Mouse (Mus musculus): Measurements from ENCODE around the gene Adgrg5. TPM values are rescaled to one million over a fixed set of nuclear protein-coding genes. Genes with fewer than 3 reads are reported as not detected.
A peak's percentile ranks its signal among the peaks of the same experiment; 100 is the strongest.

The Adgrg5 gene
- polyA plus RNA-seq, 1 experiment: not detected

- H3ac ChIP-seq (ENCODE audit: control insufficient read depth, insufficient read length): no peak overlapping the region
- no peak overlapping the region for H3K4me3 ChIP-seq
- TF ChIP-seq USF1 (IDR thresholded peaks at IDR 0.05; ENCODE audit: low read depth) (no peak), POLR2A (IDR thresholded peaks at IDR 0.05; ENCODE audit: insufficient read length, low read depth) (no peak), TCF3 (IDR thresholded peaks at IDR 0.05; ENCODE audit: insufficient read length, low read depth) (no peak), CEBPB (IDR thresholded peaks at IDR 0.05; ENCODE audit: insufficient read depth, poor library complexity, severe bottlenecking) (no peak), MYOG (IDR thresholded peaks at IDR 0.05; ENCODE audit: control insufficient read depth in 1 of 3, insufficient read depth in 1 of 3, insufficient read length in 2 of 3, low read depth in 2 of 3) (no peak), MYOD1 (IDR thresholded peaks at IDR 0.05; ENCODE audit: control insufficient read depth in 1 of 3, insufficient read length in 2 of 3, low read depth in 2 of 3) (no peak), POLR2AphosphoS2 (IDR thresholded peaks at IDR 0.05; ENCODE audit: insufficient read length, low read depth) (no peak), SRF (IDR thresholded peaks at IDR 0.05; ENCODE audit: control insufficient read depth, insufficient read length, low read depth) (no peak)
- H3K27me3 ChIP-seq (ENCODE audit: control insufficient read depth, insufficient read depth, insufficient read length): no peaks in the 10 kb centered on the region
- H3K36me3 ChIP-seq (ENCODE audit: control insufficient read depth, insufficient read depth): peaks cover 9% of the 10 kb centered on the region
- peaks cover 17% of the 10 kb centered on the region for H3K79me2 ChIP-seq (ENCODE audit: control insufficient read depth, insufficient read depth)
- H3K4me2 ChIP-seq (ENCODE audit: low read depth): peak overlapping the region; percentile 53
Measured at GRCm38 (mm10) chr8:94914256-94914655, 9.2 kb upstream of the Adgrg5 start.

GRCm38 (mm10) chr8:94914701-94915101, 8.8 kb upstream of the Adgrg5 start:
- Histone ChIP-seq H3K36me3 (ENCODE audit: control insufficient read depth, insufficient read depth) (peaks cover 6% of the 10 kb centered on the region), H3ac (ENCODE audit: control insufficient read depth, insufficient read length) (no peak overlapping the region), H3K79me2 (ENCODE audit: control insufficient read depth, insufficient read depth) (peaks cover 17% of the 10 kb centered on the region), H3K27me3 (ENCODE audit: control insufficient read depth, insufficient read depth, insufficient read length) (no peaks in the 10 kb centered on the region), H3K4me3 (no peak overlapping the region), H3K4me2 (ENCODE audit: low read depth) (peak overlapping the region; percentile 53)
- TF ChIP-seq TCF12 (IDR thresholded peaks at IDR 0.05; ENCODE audit: insufficient read depth, poor library complexity, severe bottlenecking): no peak
- TF ChIP-seq POLR2A (IDR thresholded peaks at IDR 0.05; ENCODE audit: insufficient read length, low read depth): no peak
- no peak for TF ChIP-seq CEBPB (IDR thresholded peaks at IDR 0.05; ENCODE audit: insufficient read depth, poor library complexity, severe bottlenecking)

- Histone ChIP-seq H3K4me2 (ENCODE audit: low read depth) (peak overlapping the region; percentile 81), H3K79me2 (ENCODE audit: control insufficient read depth, insufficient read depth) (peaks cover 17% of the 10 kb centered on the region), H3K4me3 (peak overlapping the region; percentile 44), H3K27me3 (ENCODE audit: control insufficient read depth, insufficient read depth, insufficient read length) (no peaks in the 10 kb centered on the region), H3ac (ENCODE audit: control insufficient read depth, insufficient read length) (peak overlapping the region; percentile 7), H3K36me3 (ENCODE audit: control insufficient read depth, insufficient read depth) (peaks cover 6% of the 10 kb centered on the region)
- TF ChIP-seq CEBPB (IDR thresholded peaks at IDR 0.05; ENCODE audit: insufficient read depth, poor library complexity, severe bottlenecking): no peak
- TF ChIP-seq E2F4 (IDR thresholded peaks at IDR 0.05; ENCODE audit: insufficient read depth): no peak
- no peak for TF ChIP-seq USF1 (IDR thresholded peaks at IDR 0.05; ENCODE audit: low read depth)
- no peak for TF ChIP-seq MYOD1 (IDR thresholded peaks at IDR 0.05; ENCODE audit: control insufficient read depth in 1 of 3, insufficient read length in 2 of 3, low read depth in 2 of 3)
- TF ChIP-seq POLR2A (IDR thresholded peaks at IDR 0.05; ENCODE audit: insufficient read length, low read depth): no peak
- no peak for TF ChIP-seq TCF3 (IDR thresholded peaks at IDR 0.05; ENCODE audit: insufficient read length, low read depth)
- no peak for TF ChIP-seq MAX (IDR thresholded peaks at IDR 0.05; ENCODE audit: low read depth)
- TF ChIP-seq SRF (IDR thresholded peaks at IDR 0.05; ENCODE audit: control insufficient read depth, insufficient read length, low read depth): no peak
- no peak for TF ChIP-seq TCF12 (IDR thresholded peaks at IDR 0.05; ENCODE audit: insufficient read depth, poor library complexity, severe bottlenecking)
- no peak for TF ChIP-seq REST (IDR thresholded peaks at IDR 0.05; ENCODE audit: insufficient read depth, insufficient read length)
- no peak for TF ChIP-seq MYOG (IDR thresholded peaks at IDR 0.05; ENCODE audit: control insufficient read depth in 1 of 3, insufficient read depth in 1 of 3, insufficient read length in 2 of 3, low read depth in 2 of 3)
- TF ChIP-seq POLR2AphosphoS2 (IDR thresholded peaks at IDR 0.05; ENCODE audit: insufficient read length, low read depth): no peak
Measured at GRCm38 (mm10) chr8:94916311-94916959, 7.1 kb upstream of the Adgrg5 start.

- Histone ChIP-seq H3K36me3 (ENCODE audit: control insufficient read depth, insufficient read depth) (peaks cover 6% of the 10 kb centered on the region), H3K4me2 (ENCODE audit: low read depth) (peak overlapping the region; percentile 81), H3K4me3 (peak overlapping the region; percentile 44), H3K27me3 (ENCODE audit: control insufficient read depth, insufficient read depth, insufficient read length) (no peaks in the 10 kb centered on the region), H3ac (ENCODE audit: control insufficient read depth, insufficient read length) (peak overlapping the region; percentile 7), H3K79me2 (ENCODE audit: control insufficient read depth, insufficient read depth) (peaks cover 17% of the 10 kb centered on the region)
- TF ChIP-seq SRF (IDR thresholded peaks at IDR 0.05; ENCODE audit: control insufficient read depth, insufficient read length, low read depth): no peak
- no peak for TF ChIP-seq USF1 (IDR thresholded peaks at IDR 0.05; ENCODE audit: low read depth)
- TF ChIP-seq MYOG (IDR thresholded peaks at IDR 0.05; ENCODE audit: control insufficient read depth in 1 of 3, insufficient read depth in 1 of 3, insufficient read length in 2 of 3, low read depth in 2 of 3): no peak
- TF ChIP-seq REST (IDR thresholded peaks at IDR 0.05; ENCODE audit: insufficient read depth, insufficient read length): no peak
- TF ChIP-seq POLR2AphosphoS2 (IDR thresholded peaks at IDR 0.05; ENCODE audit: insufficient read length, low read depth): no peak
- TF ChIP-seq TCF3 (IDR thresholded peaks at IDR 0.05; ENCODE audit: insufficient read length, low read depth): no peak
- TF ChIP-seq TCF12 (IDR thresholded peaks at IDR 0.05; ENCODE audit: insufficient read depth, poor library complexity, severe bottlenecking): no peak
- TF ChIP-seq CEBPB (IDR thresholded peaks at IDR 0.05; ENCODE audit: insufficient read depth, poor library complexity, severe bottlenecking): no peak
- no peak for TF ChIP-seq E2F4 (IDR thresholded peaks at IDR 0.05; ENCODE audit: insufficient read depth)
- TF ChIP-seq POLR2A (IDR thresholded peaks at IDR 0.05; ENCODE audit: insufficient read length, low read depth): no peak
- no peak for TF ChIP-seq MAX (IDR thresholded peaks at IDR 0.05; ENCODE audit: low read depth)
- TF ChIP-seq MYOD1 (IDR thresholded peaks at IDR 0.05; ENCODE audit: control insufficient read depth in 1 of 3, insufficient read length in 2 of 3, low read depth in 2 of 3): no peak
Measured at GRCm38 (mm10) chr8:94916960-94917324, 6.6 kb upstream of the Adgrg5 start.

GRCm38 (mm10) chr8:94917352-94917751, 6.1 kb upstream of the Adgrg5 start:
- peak overlapping the region; percentile 81 for H3K4me2 ChIP-seq (ENCODE audit: low read depth)
- peaks cover 5% of the 10 kb centered on the region for H3K36me3 ChIP-seq (ENCODE audit: control insufficient read depth, insufficient read depth)
- peak overlapping the region; percentile 7 for H3ac ChIP-seq (ENCODE audit: control insufficient read depth, insufficient read length)
- H3K79me2 ChIP-seq (ENCODE audit: control insufficient read depth, insufficient read depth): peaks cover 17% of the 10 kb centered on the region
- H3K27me3 ChIP-seq (ENCODE audit: control insufficient read depth, insufficient read depth, insufficient read length): no peaks in the 10 kb centered on the region
- TF ChIP-seq SRF (IDR thresholded peaks at IDR 0.05; ENCODE audit: control insufficient read depth, insufficient read length, low read depth): no peak
- TF ChIP-seq USF1 (IDR thresholded peaks at IDR 0.05; ENCODE audit: low read depth): no peak
- TF ChIP-seq TCF3 (IDR thresholded peaks at IDR 0.05; ENCODE audit: insufficient read length, low read depth): no peak
- TF ChIP-seq CEBPB (IDR thresholded peaks at IDR 0.05; ENCODE audit: insufficient read depth, poor library complexity, severe bottlenecking): no peak
- TF ChIP-seq POLR2A (IDR thresholded peaks at IDR 0.05; ENCODE audit: insufficient read length, low read depth): no peak
- H3K4me3 ChIP-seq: peak overlapping the region; percentile 44
